Mouse (Mus musculus) bone marrow macrophage, adult 2 months (primary cell): ENCODE results near the gene Myl4.

Source experiments
- CTCF ChIP-seq: IDR thresholded peaks from 2 replicates; pipeline ENCODE4 v1.5.1; 2012; ENCODE audit warnings: low read depth, mild to moderate bottlenecking, low read length, moderate library complexity
- POLR2A ChIP-seq: IDR thresholded peaks from 2 replicates; pipeline ENCODE4 v1.6.1; 2012; ENCODE audit warnings: mild to moderate bottlenecking, low read depth, low read length, borderline replicate concordance

DNA sequence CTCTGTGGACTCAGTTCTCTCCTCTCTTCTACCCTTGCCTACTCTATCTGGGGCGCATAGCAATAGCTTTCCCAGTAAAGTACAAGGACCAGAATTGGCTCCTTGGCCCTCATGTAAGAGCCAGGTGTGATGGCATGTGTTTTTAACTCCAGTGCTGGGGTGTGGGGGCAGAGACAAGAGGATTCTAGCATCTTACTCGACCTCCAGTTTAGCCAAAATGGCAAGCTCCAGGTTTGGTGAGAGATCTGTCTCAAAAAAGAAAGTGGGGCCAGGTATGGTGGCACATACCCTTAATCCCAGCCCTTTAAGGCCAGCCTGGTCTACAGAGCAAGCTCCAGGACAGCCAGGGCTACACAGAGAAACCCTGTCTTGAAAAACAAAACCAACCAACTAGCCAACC is 16.3 kb downstream of the Myl4 start:
- no peak for TF ChIP-seq POLR2A
- no peak for TF ChIP-seq CTCF
